Comparison of ENCODE assay signal across 13 mouse cellular contexts in the genomic region with DNA sequence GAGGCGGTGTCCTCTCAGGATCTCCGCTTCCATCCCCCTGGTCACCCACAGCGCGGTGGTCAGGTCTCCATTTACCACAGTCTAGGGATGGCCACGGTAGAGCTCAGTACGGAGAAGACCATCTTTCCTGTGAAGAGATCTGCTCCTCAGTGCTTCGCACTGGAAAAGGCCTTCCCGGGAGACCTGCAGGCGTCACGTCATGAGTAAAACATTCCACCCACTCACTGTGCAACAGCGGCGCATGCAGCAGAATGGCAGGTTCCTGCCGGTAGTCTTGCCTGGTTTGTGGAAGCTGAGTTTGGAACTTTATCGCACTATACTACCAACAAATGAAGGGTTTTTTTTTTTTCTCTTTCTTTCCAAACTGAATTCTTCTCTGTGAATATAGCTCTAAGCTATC.
A peak's percentile ranks its signal among the peaks of the same experiment; 100 is the strongest.
DNase-seq lines count a peak whose midpoint lies in the region; ATAC-seq and TF ChIP-seq lines count a peak whose summit lies in the region.
"Had no signal": no experiment of that assay in that cellular context is flagged by ENCODE, and none has a peak within 500 bp of the region (broad histone marks: within the 10 kb centered on the region; RNA-seq: fewer than 3 reads in every experiment).

No protein-coding gene starts in this region.

- no peak overlapping the region; the same call in 1 of the 2 replicates for H3K4me2 ChIP-seq in heart, embryonic 11.5 days
- H3K4me2 ChIP-seq in midbrain, postnatal 0 days (ENCODE audit: low read depth, low read length, poor library complexity, severe bottlenecking) = no peak overlapping the region
- H3K4me2 ChIP-seq: forebrain, embryonic 12.5 days; neural tube, embryonic 12.5 days had no signal

- TF ChIP-seq CTCF in left cerebral cortex, adult 2 months (IDR thresholded peaks at IDR 0.05) = no peak; the same call in 1 of the 2 replicates
- TF ChIP-seq CTCF in midbrain, postnatal 0 days (IDR thresholded peaks at IDR 0.05) = no peak

- H3K9me3 ChIP-seq in heart, embryonic 11.5 days (replicated peaks; ENCODE audit: control insufficient read depth, low read length) = no peaks in the 10 kb centered on the region; the same call in 1 of the 2 replicates
- peaks cover 10% of the 10 kb centered on the region for H3K9me3 ChIP-seq in megakaryocyte, embryonic 14.5 days
- H3K9me3 ChIP-seq in midbrain, postnatal 0 days (ENCODE audit: low read length) = no peaks in the 10 kb centered on the region
- H3K9me3 ChIP-seq: forebrain, embryonic 12.5 days had no signal

- 60% methylated on average over 14 of the region's 14 CpGs for WGBS in heart, embryonic 11.5 days (ENCODE audit: insufficient replicate concordance)
- WGBS in midbrain, postnatal 0 days = 89% methylated on average over 14 of the region's 14 CpGs

- intact Hi-C loops in left cerebral cortex, adult 2 months (cut with DNase I) = loop anchor here (2.0 kb wide), 1 partner anchor 73 kb away; no protein-coding TSS in a partner anchor

- no peak; the same call in 1 of the 2 replicates for ATAC-seq in heart, embryonic 11.5 days (replicated peaks; ENCODE audit: insufficient number of reproducible peaks, low FRiP score, low TSS enrichment)
- no peak for ATAC-seq in megakaryocyte, adult 5-6 weeks (ENCODE audit: poor library complexity, severe bottlenecking)
- ATAC-seq in midbrain, postnatal 0 days (ENCODE audit: low FRiP score) = no peak

- no peak overlapping the region for H3K4me3 ChIP-seq in heart, embryonic 11.5 days (ENCODE audit: low read depth, low read length)
- peak overlapping the region; percentile 64 for H3K4me3 ChIP-seq in megakaryocyte, embryonic 14.5 days (replicated peaks)
- no peak overlapping the region for H3K4me3 ChIP-seq in left cerebral cortex, adult 2 months
- H3K4me3 ChIP-seq in midbrain, postnatal 0 days (ENCODE audit: low read depth, low read length) = no peak overlapping the region
- H3K4me3 ChIP-seq: forebrain, embryonic 12.5 days; neural tube, embryonic 12.5 days had no signal

- no peaks in the 10 kb centered on the region for H3K36me3 ChIP-seq in heart, embryonic 11.5 days (ENCODE audit: control insufficient read depth, insufficient read depth, low read length)
- H3K36me3 ChIP-seq in megakaryocyte, embryonic 14.5 days (replicated peaks; ENCODE audit: low read length) = peaks cover 16% of the 10 kb centered on the region
- no peaks in the 10 kb centered on the region for H3K36me3 ChIP-seq in midbrain, postnatal 0 days (ENCODE audit: insufficient read depth, low read length)
- H3K36me3 ChIP-seq: forebrain, embryonic 12.5 days; neural tube, embryonic 12.5 days had no signal

- no peak overlapping the region for H3K9ac ChIP-seq in heart, embryonic 11.5 days (ENCODE audit: low read depth, low read length)
- H3K9ac ChIP-seq in midbrain, postnatal 0 days (replicated peaks; ENCODE audit: low read length, poor library complexity, severe bottlenecking) = no peak overlapping the region
- H3K9ac ChIP-seq: forebrain, embryonic 12.5 days; liver, embryonic 14.5 days; neural tube, embryonic 12.5 days had no signal

- DNase-seq in heart, adult 11 months = peak; percentile 89
- peak; percentile 23 to 58 for DNase-seq in left cerebral cortex, adult 2 months (ENCODE audit: extremely low spot score in 1 of 2, low spot score in 2 of 2)
- no peak for DNase-seq in retina, postnatal 1 day
- no peak for DNase-seq in kidney, postnatal 14 days
- no peak for DNase-seq in midbrain, postnatal 0 days (ENCODE audit: low spot score)
- DNase-seq: adrenal gland, adult 8-10 months; kidney, adult 9 months had no signal

- H3K27me3 ChIP-seq in heart, embryonic 11.5 days (ENCODE audit: control insufficient read depth, insufficient read depth, low read length) = no peaks in the 10 kb centered on the region
- no peaks in the 10 kb centered on the region for H3K27me3 ChIP-seq in megakaryocyte, embryonic 14.5 days (replicated peaks)
- no peaks in the 10 kb centered on the region for H3K27me3 ChIP-seq in midbrain, postnatal 0 days (ENCODE audit: insufficient read depth, low read length)
- H3K27me3 ChIP-seq: forebrain, embryonic 12.5 days; neural tube, embryonic 12.5 days had no signal

- no peak overlapping the region for H3K27ac ChIP-seq in heart, embryonic 11.5 days (ENCODE audit: low read depth, low read length)
- H3K27ac ChIP-seq in left cerebral cortex, adult 2 months = peak overlapping the region; percentile 71
- H3K27ac ChIP-seq in midbrain, postnatal 0 days (ENCODE audit: low read depth, low read length) = no peak overlapping the region
- H3K27ac ChIP-seq: forebrain, embryonic 12.5 days; liver, embryonic 14.5 days; neural tube, embryonic 12.5 days had no signal

- peaks cover 3% of the 10 kb centered on the region for H3K4me1 ChIP-seq in heart, embryonic 11.5 days (ENCODE audit: control insufficient read depth, insufficient read depth, low read length)
- H3K4me1 ChIP-seq in megakaryocyte, embryonic 14.5 days = peaks cover 22% of the 10 kb centered on the region
- no peaks in the 10 kb centered on the region for H3K4me1 ChIP-seq in midbrain, postnatal 0 days (ENCODE audit: insufficient read depth, low read length)
- H3K4me1 ChIP-seq: forebrain, embryonic 12.5 days; neural tube, embryonic 12.5 days had no signal

Comparison
In these comparisons a context has a peak if more than half of its experiments do, and no peak if none do; other contexts are left out.
1. DNase-seq: peak in heart, adult 11 months (single experiment) and left cerebral cortex, adult 2 months (2 of 2); none in retina, postnatal 1 day (single experiment), kidney, postnatal 14 days (single experiment) and midbrain, postnatal 0 days (single experiment).